Mouse (Mus musculus) heart, postnatal 0 days (tissue): ENCODE data around the gene 1110065P20Rik. TPM values are rescaled to one million over a fixed set of nuclear protein-coding genes. Genes with fewer than 3 reads are reported as not detected.

Experiments
- ATAC-seq: fragments of 200-750 bp; cut with Nextera tagmentation; 2 replicates; pipeline ENCODE4 v1.8.0; 2017; ENCODE audit warnings: low read depth, moderate number of reproducible peaks, moderate library complexity; ENCODE audit not compliant: insufficient read depth
- DNase-seq: peaks from one replicate; pipeline ENCODE4 v3.0.0-alpha.2; 2016; ENCODE audit warnings: low spot score
- H3K27ac ChIP-seq: fragments of 300-500 bp; sonication (generic); 2 replicates; pipeline ENCODE4 v1.5.1; 2014; ENCODE audit warnings: low read depth, mild to moderate bottlenecking
- H3K27me3 ChIP-seq: fragments of 300-500 bp; sonication (generic); 2 replicates; pipeline ENCODE4 v1.6.1; 2014; ENCODE audit warnings: low read length, mixed read lengths; ENCODE audit not compliant: control insufficient read depth, insufficient read depth
- H3K36me3 ChIP-seq: fragments of 300-500 bp; sonication (generic); replicated peaks from 2 replicates; pipeline ENCODE4 v1.6.1; 2014; ENCODE audit warnings: low read length, mixed read lengths; ENCODE audit not compliant: control insufficient read depth, insufficient read depth
- H3K4me1 ChIP-seq: fragments of 300-500 bp; sonication (generic); 2 replicates; pipeline ENCODE4 v1.6.1; 2014; ENCODE audit warnings: antibody characterized with exemption; ENCODE audit not compliant: control insufficient read depth, insufficient read depth
- H3K4me2 ChIP-seq: fragments of 300-500 bp; sonication (generic); 2 replicates; pipeline ENCODE4 v1.6.1; 2014; ENCODE audit warnings: low read depth, mild to moderate bottlenecking, low read length, moderate library complexity
- H3K4me3 ChIP-seq: fragments of 300-500 bp; sonication (generic); 2 replicates; pipeline ENCODE4 v1.5.1; 2014; ENCODE audit warnings: low read depth, low read length
- H3K9ac ChIP-seq: fragments of 300-500 bp; sonication (generic); replicated peaks from 2 replicates; pipeline ENCODE4 v1.6.1; 2014; ENCODE audit warnings: low read depth, low read length, mixed read lengths
- H3K9me3 ChIP-seq: fragments of 300-500 bp; sonication (generic); replicated peaks from 2 replicates; pipeline ENCODE4 v1.6.1; 2016; ENCODE audit warnings: low read length; ENCODE audit not compliant: control insufficient read depth
- CTCF ChIP-seq: IDR thresholded peaks from 2 replicates; pipeline ENCODE4 v1.5.1; 2016; ENCODE audit warnings: antibody characterized with exemption, control low read depth, low read depth
- EP300 ChIP-seq: IDR thresholded peaks from 2 replicates; pipeline ENCODE4 v1.6.1; 2016; ENCODE audit warnings: antibody characterized with exemption, low read depth
- WGBS: fragments of 180-500 bp; shearing (Covaris S2); extraction: QIAGEN DNeasy Blood & Tissue Kit; methylation state at CpG from one replicate; pipeline ENCODE4 v1.1.7; 2014; 5-methylcytosine and 5-hydroxymethylcytosine counted together
- polyA plus RNA-seq: library from polyadenylated mRNA; unstranded; fragments of >200 nt; fragmentation: Nextera tagmentation; extraction: Ambion mirVana; gene quantifications from 2 replicates; pipeline ENCODE4 v1.2.1, GENCODE M21; 2015
- total RNA-seq: library from RNA; depleted of rRNA; stranded (reverse); fragments of >200 nt; gene quantifications from 2 replicates; pipeline ENCODE4 v1.2.3, GENCODE M21; 2014; ENCODE audit warnings: low replicate concordance; rRNA removed

1110065P20Rik gene
- total and polyA plus RNA-seq, 2 experiments from 2014 or later, result 51.5 to 70.2 TPM

GRCm38 (mm10) chr4:124801552-124802308 lies 49.3 kb downstream of the 1110065P20Rik start, which contains the start of gene Mtf1:
Gene Mtf1 (plus strand): TSS chr4:124802104.
- ATAC-seq (peak; percentile 81), DNase-seq (peak; percentile 83)
- WGBS, result 3% methylated on average over 21 of the region's 21 CpGs
- peaks cover 9% of the 10 kb centered on the region; the same call in 1 of the 2 replicates for H3K4me1 ChIP-seq
- H3K36me3 ChIP-seq, result peaks cover 43% of the 10 kb centered on the region
- H3K9me3 ChIP-seq, result no peaks in the 10 kb centered on the region
- H3K4me2 ChIP-seq, result peak within 1 kb of the TSS; percentile 84
- peak within 1 kb of the TSS; percentile 94 for H3K4me3 ChIP-seq
- peak within 1 kb of the TSS; percentile 83 for H3K9ac ChIP-seq
- no peaks in the 10 kb centered on the region for H3K27me3 ChIP-seq
- H3K27ac ChIP-seq, result peak within 1 kb of the TSS; percentile 96
- TF ChIP-seq CTCF (peak; percentile 82), EP300 (no peak)

Other genes with a start within 250 kb of the 1110065P20Rik start
- gene 3100002H09Rik, start 240.4 kb downstream of the 1110065P20Rik start, total RNA-seq, result not detected in 2 replicates
- gene 3100002H09Rik, start 240.4 kb downstream of the 1110065P20Rik start, polyA plus RNA-seq, result not detected in 2 replicates
- 0.04 and 1.5 TPM in 2 replicates for gene Pou3f1, start 194.4 kb downstream of the 1110065P20Rik start, total RNA-seq
- 0.03 and 0.08 TPM in 2 replicates for gene Pou3f1, start 194.4 kb downstream of the 1110065P20Rik start, polyA plus RNA-seq
- 2.6 and 5.5 TPM in 2 replicates for gene Utp11, start 157.6 kb downstream of the 1110065P20Rik start, total RNA-seq
- gene Utp11, start 157.6 kb downstream of the 1110065P20Rik start, polyA plus RNA-seq, result 33.4 and 39.7 TPM in 2 replicates
- 7.1 and 14.5 TPM in 2 replicates for gene Fhl3, start 150.5 kb downstream of the 1110065P20Rik start, total RNA-seq
- 6.2 and 6.5 TPM in 2 replicates for gene Fhl3, start 150.5 kb downstream of the 1110065P20Rik start, polyA plus RNA-seq
- 15.4 and 23.6 TPM in 2 replicates for gene Sf3a3, start 136.4 kb downstream of the 1110065P20Rik start, total RNA-seq
- 47.5 and 50.6 TPM in 2 replicates for gene Sf3a3, start 136.4 kb downstream of the 1110065P20Rik start, polyA plus RNA-seq
- gene Inpp5b, start 109.3 kb downstream of the 1110065P20Rik start, total RNA-seq, result 4.7 and 8.2 TPM in 2 replicates
- gene Inpp5b, start 109.3 kb downstream of the 1110065P20Rik start, polyA plus RNA-seq, result 8.0 and 10.4 TPM in 2 replicates
- 4.8 and 7.1 TPM in 2 replicates for gene Mtf1, start 49.1 kb downstream of the 1110065P20Rik start, total RNA-seq
- gene Mtf1, start 49.1 kb downstream of the 1110065P20Rik start, polyA plus RNA-seq, result 9.0 and 9.5 TPM in 2 replicates
- gene Yrdc, start 517 bp downstream of the 1110065P20Rik start, total RNA-seq, result 31.8 and 41.3 TPM in 2 replicates
- gene Yrdc, start 517 bp downstream of the 1110065P20Rik start, polyA plus RNA-seq, result 15.8 and 16.9 TPM in 2 replicates
- 0.39 TPM in 1 of 2 replicates, not detected in the other for gene Maneal, start 11.0 kb upstream of the 1110065P20Rik start, total RNA-seq
- gene Maneal, start 11.0 kb upstream of the 1110065P20Rik start, polyA plus RNA-seq, result 0.04 and 0.11 TPM in 2 replicates
- not detected in 2 replicates for gene Epha10, start 29.7 kb upstream of the 1110065P20Rik start, total RNA-seq
- not detected in 2 replicates for gene Epha10, start 29.7 kb upstream of the 1110065P20Rik start, polyA plus RNA-seq
- gene 9930104L06Rik, start 85.9 kb upstream of the 1110065P20Rik start, total RNA-seq, result 9.7 and 18.7 TPM in 2 replicates
- 6.0 and 7.1 TPM in 2 replicates for gene 9930104L06Rik, start 85.9 kb upstream of the 1110065P20Rik start, polyA plus RNA-seq
- 26.4 and 28.5 TPM in 2 replicates for gene Cdca8, start 88.1 kb upstream of the 1110065P20Rik start, total RNA-seq
- 31.0 and 31.7 TPM in 2 replicates for gene Cdca8, start 88.1 kb upstream of the 1110065P20Rik start, polyA plus RNA-seq
- gene Rspo1, start 135.2 kb upstream of the 1110065P20Rik start, total RNA-seq, result 3.8 and 4.0 TPM in 2 replicates
- 1.7 and 1.9 TPM in 2 replicates for gene Rspo1, start 135.2 kb upstream of the 1110065P20Rik start, polyA plus RNA-seq
- 15.5 and 21.1 TPM in 2 replicates for gene Gnl2, start 165.4 kb upstream of the 1110065P20Rik start, total RNA-seq
- gene Gnl2, start 165.4 kb upstream of the 1110065P20Rik start, polyA plus RNA-seq, result 44.2 and 47.4 TPM in 2 replicates
- gene Dnali1, start 214.5 kb upstream of the 1110065P20Rik start, total RNA-seq, result not detected in 2 replicates
- gene Dnali1, start 214.5 kb upstream of the 1110065P20Rik start, polyA plus RNA-seq, result 0.27 TPM in 1 of 2 replicates, not detected in the other
- 15.9 and 29.2 TPM in 2 replicates for gene Snip1, start 215.5 kb upstream of the 1110065P20Rik start, total RNA-seq
- 9.9 and 10.5 TPM in 2 replicates for gene Snip1, start 215.5 kb upstream of the 1110065P20Rik start, polyA plus RNA-seq
- gene Meaf6, start 233.9 kb upstream of the 1110065P20Rik start, total RNA-seq, result 11.0 and 28.9 TPM in 2 replicates
- 28.9 and 33.2 TPM in 2 replicates for gene Meaf6, start 233.9 kb upstream of the 1110065P20Rik start, polyA plus RNA-seq